Mouse (Mus musculus) kidney, embryonic 16.5 days (tissue): Measurements from ENCODE around the gene Chuk. TPM values are rescaled to one million over a fixed set of nuclear protein-coding genes. Genes with fewer than 3 reads are reported as not detected.
"Not testable (repeated sequence)": the region's sequence is repeated elsewhere in the genome, so short reads cannot be mapped to it uniquely, and the experiment has no call there.

ENCODE experiments used
- ATAC-seq: fragments of 200-750 bp; cut with Nextera tagmentation; 2 replicates; pipeline ENCODE4 v1.8.0; 2017; ENCODE audit warnings: moderate TSS enrichment; ENCODE audit not compliant: low FRiP score, low TSS enrichment
- H3K27ac ChIP-seq: fragments of 300-500 bp; sonication (generic); 2 replicates; pipeline ENCODE4 v1.5.1; 2014; ENCODE audit warnings: low read length
- H3K27me3 ChIP-seq: fragments of 300-500 bp; sonication (generic); 2 replicates; pipeline ENCODE4 v1.6.1; 2014; ENCODE audit warnings: low read length, control low read depth, mixed read lengths; ENCODE audit not compliant: insufficient read depth
- H3K36me3 ChIP-seq: fragments of 300-500 bp; sonication (generic); 2 replicates; pipeline ENCODE4 v1.6.1; 2014; ENCODE audit warnings: low read length, control low read depth, mixed read lengths; ENCODE audit not compliant: insufficient read depth
- H3K4me1 ChIP-seq: fragments of 300-500 bp; sonication (generic); 2 replicates; pipeline ENCODE4 v1.6.1; 2014; ENCODE audit warnings: low read length, control low read depth, mixed read lengths; ENCODE audit not compliant: insufficient read depth
- H3K4me2 ChIP-seq: fragments of 300-500 bp; sonication (generic); replicated peaks from 2 replicates; pipeline ENCODE4 v1.6.1; 2014; ENCODE audit warnings: low read depth, low read length
- H3K4me3 ChIP-seq: fragments of 300-500 bp; sonication (generic); 2 replicates; pipeline ENCODE4 v1.5.1; 2014; ENCODE audit warnings: mild to moderate bottlenecking, low read length
- H3K9ac ChIP-seq: fragments of 300-500 bp; sonication (generic); replicated peaks from 2 replicates; pipeline ENCODE4 v1.6.1; 2014; ENCODE audit warnings: low read length
- H3K9me3 ChIP-seq: fragments of 300-500 bp; sonication (generic); 2 replicates; pipeline ENCODE4 v1.6.1; 2016; ENCODE audit warnings: low read length, control low read depth
- WGBS: fragments of 180-500 bp; shearing (Covaris S2); extraction: QIAGEN DNeasy Blood & Tissue Kit; methylation state at CpG from one replicate; pipeline ENCODE4 v1.1.7; 2014; 5-methylcytosine and 5-hydroxymethylcytosine counted together
- polyA plus RNA-seq: library from polyadenylated mRNA; unstranded; fragments of >200 nt; fragmentation: Nextera tagmentation; extraction: Ambion mirVana; gene quantifications from 2 replicates; pipeline ENCODE4 v1.2.1, GENCODE M21; 2015

The Chuk gene
- polyA plus RNA-seq, 1 experiment from 2014 or later = 52.6 TPM

DNA sequence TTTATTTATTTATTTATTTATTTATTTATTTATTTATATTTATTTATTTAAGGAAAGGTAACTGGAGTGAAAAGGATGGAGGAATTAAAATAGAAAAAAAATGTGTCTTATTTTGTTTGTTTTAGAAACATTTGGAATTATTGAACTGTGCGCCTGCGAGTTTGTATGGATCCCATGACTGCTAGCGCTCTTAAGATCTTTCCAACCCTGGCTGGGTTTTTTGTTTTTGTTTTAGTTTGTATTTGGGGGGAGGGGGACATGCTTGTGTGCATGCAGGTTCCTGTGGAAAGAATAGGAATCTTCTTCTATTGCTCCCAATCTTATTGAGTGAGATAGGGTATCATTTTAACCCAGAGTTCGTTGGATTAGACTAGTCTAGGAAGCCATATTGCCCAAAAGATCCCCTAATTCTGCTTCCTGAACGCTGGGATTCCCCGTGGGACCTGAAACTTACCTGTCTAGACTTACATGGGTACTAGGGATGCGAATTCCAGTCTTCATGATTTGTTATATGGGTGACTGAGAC, 28.7 kb upstream of the Chuk start:
- 28% methylated on average over 7 of the region's 7 CpGs for WGBS

DNA sequence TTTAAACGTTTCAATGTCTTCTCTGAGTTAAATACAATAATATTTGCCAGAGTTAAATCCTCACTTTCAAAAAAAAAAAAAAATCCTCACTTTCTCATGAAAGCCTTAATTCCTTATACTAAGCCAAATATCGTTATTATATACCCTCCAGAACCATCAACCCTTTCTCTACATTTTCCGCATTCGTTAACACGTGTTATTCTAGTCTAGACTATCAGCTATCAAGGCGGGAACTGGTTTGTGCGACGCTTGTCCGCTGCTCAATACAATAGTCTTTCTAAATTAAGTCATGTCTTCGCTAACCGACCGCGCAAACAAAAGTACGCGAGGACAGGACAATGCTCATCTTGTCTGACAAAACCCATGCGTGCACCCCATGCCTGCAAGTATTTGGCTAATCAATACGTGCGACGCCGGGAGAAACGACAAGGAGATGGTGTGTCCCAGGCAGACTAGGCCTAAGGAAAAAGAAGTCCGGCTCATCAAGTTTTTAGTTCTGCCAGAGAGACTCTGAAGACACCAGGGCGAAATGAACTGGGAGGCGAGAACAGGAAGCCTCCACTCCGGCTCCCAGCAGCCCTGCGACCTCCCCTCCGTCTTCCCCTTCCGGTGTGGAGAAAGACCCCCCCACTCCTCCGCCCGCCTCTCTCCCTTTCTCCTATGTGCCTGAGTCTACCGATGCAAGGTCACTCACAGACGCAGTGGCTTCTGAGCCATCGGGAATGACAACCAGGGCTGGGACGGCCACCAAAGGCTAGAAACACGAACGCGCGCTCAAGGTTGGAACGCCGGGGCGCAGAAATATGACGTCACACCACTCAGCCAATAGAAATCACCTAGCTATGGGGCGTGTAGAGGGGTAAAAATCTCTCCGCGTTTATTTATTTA, 28.0 kb upstream of the Chuk start, which contains the start of gene Cwf19l1:
Cwf19l1 (minus strand) TSS at position 805 of the 888 bp plus-strand sequence.
- ATAC-seq = peak; percentile 90
- Histone ChIP-seq H3K27ac (peak within 1 kb of the TSS; percentile 98), H3K36me3 (peaks cover 21% of the 10 kb centered on the region), H3K4me1 (peaks cover 6% of the 10 kb centered on the region), H3K9ac (peak within 1 kb of the TSS; percentile 92), H3K4me3 (peak within 1 kb of the TSS; percentile 97), H3K27me3 (no peaks in the 10 kb centered on the region), H3K9me3 (no peaks in the 10 kb centered on the region), H3K4me2 (peak within 1 kb of the TSS; percentile 67)
- WGBS = under 1% methylated on average over 45 of the region's 45 CpGs

More for the DNA sequence above, 28.7 kb upstream of the Chuk start:
- Histone ChIP-seq H3K9me3 (no peaks in the 10 kb centered on the region), H3K4me2 (peak overlapping the region; percentile 67), H3K27me3 (no peaks in the 10 kb centered on the region), H3K36me3 (peaks cover 17% of the 10 kb centered on the region), H3K27ac (0 out of 2 replicates have a peak overlapping the region, but pooled peaks have one; percentile 29), H3K4me3 (peak overlapping the region; percentile 97), H3K9ac (peak overlapping the region; percentile 41; the same call in 1 of the 2 replicates), H3K4me1 (peaks cover 6% of the 10 kb centered on the region)
- peak; percentile 47; the same call in 1 of the 2 replicates for ATAC-seq

DNA sequence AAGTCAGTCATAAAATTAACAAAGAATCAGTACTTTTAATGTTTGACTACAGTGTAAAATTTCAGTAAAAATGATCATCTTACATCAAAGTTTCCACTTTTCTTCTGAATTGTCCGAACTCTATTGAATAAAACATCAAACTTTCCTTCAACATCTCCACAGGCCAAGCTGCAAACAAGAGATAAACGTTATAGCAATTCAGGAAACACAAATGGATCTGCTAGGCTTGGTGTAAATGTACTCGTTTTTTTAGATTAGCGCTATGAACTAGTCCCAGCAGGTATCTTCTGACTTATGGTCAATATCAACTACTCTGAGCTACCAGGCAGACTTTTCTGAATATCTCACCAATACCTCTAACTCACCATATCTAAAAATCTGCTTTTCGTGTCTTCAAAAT, 25.6 kb upstream of the Chuk start:
- WGBS = 90% methylated on average over 5 of the region's 5 CpGs
- ATAC-seq = no peak
- H3K9me3 ChIP-seq = no peaks in the 10 kb centered on the region
- peaks cover 6% of the 10 kb centered on the region for H3K4me1 ChIP-seq
- no peak overlapping the region for H3K27ac ChIP-seq
- no peak overlapping the region for H3K4me3 ChIP-seq
- H3K36me3 ChIP-seq = peaks cover 21% of the 10 kb centered on the region
- no peaks in the 10 kb centered on the region for H3K27me3 ChIP-seq
- H3K9ac ChIP-seq = no peak overlapping the region
- H3K4me2 ChIP-seq = no peak overlapping the region

DNA sequence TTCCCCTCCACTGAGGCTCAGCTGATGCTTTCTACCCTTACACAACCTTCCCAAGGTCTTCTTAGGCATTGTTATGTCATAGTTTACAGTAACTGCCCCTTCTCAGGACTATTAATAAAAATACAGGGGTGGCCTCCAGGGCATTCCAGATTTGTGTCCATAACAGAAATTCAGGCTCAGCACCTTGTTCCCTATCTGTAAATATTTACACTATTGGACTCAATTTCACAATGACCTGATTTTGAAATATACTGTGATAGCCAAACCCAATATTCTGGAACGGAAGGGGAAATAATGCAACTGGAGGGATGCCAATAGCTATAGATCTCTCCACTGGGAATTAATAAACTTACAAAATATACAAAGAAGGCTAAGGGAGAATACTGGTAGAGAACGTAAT, 21.3 kb upstream of the Chuk start:
- peaks cover 50% of the 10 kb centered on the region for H3K36me3 ChIP-seq
- 88% methylated on average over 2 of the region's 2 CpGs for WGBS

DNA sequence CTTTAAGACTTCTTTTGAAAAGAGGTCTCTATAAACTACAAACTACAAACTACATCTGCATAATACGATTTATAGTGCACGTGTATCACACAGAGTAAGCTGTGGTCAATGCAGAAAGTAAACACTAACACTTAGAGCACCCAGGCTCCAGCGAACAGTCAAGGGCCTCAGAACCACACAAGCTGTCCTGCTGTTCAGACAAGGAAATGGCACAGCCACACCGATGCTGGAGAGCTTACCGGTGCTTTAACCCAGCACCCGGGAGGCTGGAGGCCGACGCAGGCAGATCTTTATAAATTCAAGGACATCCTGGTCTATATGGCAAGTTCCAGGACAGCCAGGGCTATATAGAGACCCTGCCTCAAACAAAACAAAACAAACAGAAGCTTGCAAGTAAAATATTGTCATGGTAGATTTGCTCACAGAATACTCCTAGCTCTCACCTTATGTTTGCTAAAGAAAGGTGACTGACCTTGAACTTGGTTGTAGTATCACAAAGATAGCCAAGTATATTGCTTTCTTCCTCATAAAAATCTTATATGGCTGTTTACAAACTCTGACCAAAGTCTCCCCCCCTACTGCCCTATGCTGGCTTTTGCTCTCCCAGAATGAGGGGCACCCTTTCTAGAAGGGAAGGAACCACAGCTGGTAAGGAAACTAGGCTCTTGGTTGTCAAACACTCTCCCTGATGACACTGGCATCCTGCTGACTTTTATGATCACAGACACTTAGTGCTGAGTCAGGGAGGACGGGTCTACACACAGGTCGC, 20.6 kb upstream of the Chuk start:
- no peak overlapping the region for H3K4me2 ChIP-seq
- no peak for ATAC-seq
- H3K9me3 ChIP-seq = no peaks in the 10 kb centered on the region
- H3K27ac ChIP-seq = no peak overlapping the region
- WGBS = 92% methylated on average over 10 of the region's 10 CpGs
- H3K27me3 ChIP-seq = no peaks in the 10 kb centered on the region
- H3K36me3 ChIP-seq = peaks cover 52% of the 10 kb centered on the region
- H3K4me3 ChIP-seq = no peak overlapping the region
- no peaks in the 10 kb centered on the region for H3K4me1 ChIP-seq
- H3K9ac ChIP-seq = no peak overlapping the region

More for the DNA sequence above, 21.3 kb upstream of the Chuk start:
- Histone ChIP-seq H3K27ac (no peak overlapping the region), H3K4me1 (no peaks in the 10 kb centered on the region), H3K9me3 (no peaks in the 10 kb centered on the region), H3K9ac (no peak overlapping the region), H3K4me3 (no peak overlapping the region), H3K4me2 (no peak overlapping the region), H3K27me3 (no peaks in the 10 kb centered on the region)
- ATAC-seq = no peak

DNA sequence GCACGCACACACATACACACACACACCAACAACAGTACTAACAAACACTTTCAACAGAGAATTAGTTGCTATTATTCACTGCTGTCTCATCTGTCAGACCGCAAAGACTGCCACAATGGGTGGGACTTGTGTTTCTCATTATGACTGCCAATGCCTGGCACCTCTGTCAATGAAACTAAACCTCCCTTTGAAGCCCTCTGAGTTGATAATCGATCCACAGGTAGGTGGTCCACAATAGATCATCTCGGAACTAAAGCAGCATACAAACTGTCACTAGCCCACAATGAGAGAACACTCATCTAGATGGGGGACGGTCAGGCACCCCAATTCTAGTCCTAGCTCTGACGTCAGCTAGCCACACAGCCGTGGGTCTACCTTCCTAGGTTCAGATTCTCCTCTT, 13.9 kb upstream of the Chuk start:
- H3K9me3 ChIP-seq = no peaks in the 10 kb centered on the region
- peaks cover 62% of the 10 kb centered on the region for H3K36me3 ChIP-seq
- H3K27ac ChIP-seq = no peak overlapping the region
- no peak overlapping the region for H3K4me2 ChIP-seq
- no peak for ATAC-seq
- no peak overlapping the region for H3K9ac ChIP-seq
- H3K27me3 ChIP-seq = no peaks in the 10 kb centered on the region
- H3K4me1 ChIP-seq = no peaks in the 10 kb centered on the region
- no peak overlapping the region for H3K4me3 ChIP-seq
- 96% methylated on average over 7 of the region's 7 CpGs for WGBS

DNA sequence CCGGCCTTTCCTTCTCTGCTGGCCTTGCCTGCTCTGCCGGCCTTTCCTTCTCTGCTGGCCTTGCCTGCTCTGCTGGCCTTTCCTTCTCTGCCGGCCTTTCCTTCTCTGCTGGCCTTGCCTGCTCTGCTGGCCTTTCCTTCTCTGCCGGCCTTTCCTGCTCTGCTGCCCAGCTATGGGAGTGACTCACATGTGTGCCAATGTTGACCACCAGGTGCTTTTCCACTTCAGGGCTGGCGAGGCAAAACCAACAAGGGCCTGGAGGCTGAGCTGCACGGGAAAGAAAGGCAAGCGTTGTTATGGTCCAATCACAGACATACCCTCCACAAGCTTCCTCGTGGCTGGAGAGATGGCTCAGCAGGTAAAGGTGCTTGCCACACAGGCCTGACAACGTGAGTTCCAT, 13.4 kb upstream of the Chuk start:
- WGBS = 93% methylated on average over 8 of the region's 9 CpGs
- H3K4me2 ChIP-seq, H3K4me1 ChIP-seq, ATAC-seq, H3K27me3 ChIP-seq, H3K27ac ChIP-seq, H3K9ac ChIP-seq, H3K9me3 ChIP-seq, H3K4me3 ChIP-seq: not testable (repeated sequence)
- peaks cover 62% of the 10 kb centered on the region for H3K36me3 ChIP-seq

DNA sequence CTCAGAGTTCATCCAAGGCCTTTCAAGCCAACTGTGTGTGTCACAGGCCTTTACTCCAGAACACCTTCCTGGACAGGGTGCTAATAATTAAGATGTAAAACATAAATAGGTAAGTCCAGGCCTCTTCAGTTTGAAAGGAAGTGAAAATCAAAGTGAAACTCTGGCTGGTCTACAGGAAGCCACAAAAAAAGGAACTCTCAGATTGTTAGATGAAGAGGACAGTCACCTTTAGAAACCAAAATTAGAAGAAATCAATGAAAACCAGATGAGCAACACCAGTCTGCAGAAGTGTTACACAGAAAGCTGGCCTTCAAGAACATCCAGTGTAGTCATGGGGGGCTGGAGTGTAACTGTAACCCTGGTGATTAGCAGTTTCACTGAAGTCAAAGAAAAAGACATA, 10.5 kb upstream of the Chuk start:
- no peak overlapping the region for H3K4me3 ChIP-seq
- peaks cover 59% of the 10 kb centered on the region for H3K36me3 ChIP-seq
- ATAC-seq = no peak
- no peaks in the 10 kb centered on the region for H3K9me3 ChIP-seq
- H3K27me3 ChIP-seq = no peaks in the 10 kb centered on the region
- no peak overlapping the region for H3K4me2 ChIP-seq
- H3K4me1 ChIP-seq = no peaks in the 10 kb centered on the region
- H3K9ac ChIP-seq = no peak overlapping the region
- H3K27ac ChIP-seq = no peak overlapping the region

DNA sequence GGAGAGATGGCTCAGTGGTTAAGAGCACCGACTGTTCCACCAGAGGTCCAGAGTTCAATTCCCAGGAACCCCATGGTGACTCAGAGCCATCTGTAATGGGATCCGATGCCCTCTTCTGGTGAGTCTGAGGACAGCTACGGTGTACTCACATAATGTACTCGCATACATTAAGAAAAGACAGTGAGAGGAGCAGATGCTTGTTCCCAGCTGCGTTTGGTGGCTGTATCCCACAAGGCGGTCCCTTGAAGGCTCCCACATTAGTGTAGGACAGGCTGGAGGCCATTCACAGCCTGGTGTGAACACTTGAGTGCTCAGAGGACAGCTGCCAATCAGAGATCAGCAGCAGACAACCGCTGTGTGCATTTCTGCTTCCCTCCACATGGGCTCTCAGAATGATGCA, 4.4 kb upstream of the Chuk start:
- Histone ChIP-seq H3K27ac (no peak overlapping the region), H3K4me3 (no peak overlapping the region), H3K9ac (no peak overlapping the region), H3K9me3 (no peaks in the 10 kb centered on the region), H3K36me3 (peaks cover 36% of the 10 kb centered on the region), H3K27me3 (no peaks in the 10 kb centered on the region), H3K4me2 (no peak overlapping the region), H3K4me1 (peaks cover 6% of the 10 kb centered on the region)
- ATAC-seq = no peak
- 66% methylated on average over 7 of the region's 7 CpGs for whole genome bisulfite sequencing
